Mouse (Mus musculus) ES-Bruce4 (cell line): ENCODE data around the gene Arhgef1. TPM values are rescaled to one million over a fixed set of nuclear protein-coding genes. Genes with fewer than 3 reads are reported as not detected.

ENCODE experiments used
- H3K27ac ChIP-seq: 2 replicates; pipeline ENCODE4 v1.5.1; 2012; ENCODE audit warnings: low read length, inconsistent platforms; ENCODE audit not compliant: insufficient read depth
- H3K27me3 ChIP-seq: 2 replicates; pipeline ENCODE4 v1.6.1; 2012; ENCODE audit warnings: mild to moderate bottlenecking, low read length, inconsistent platforms; ENCODE audit not compliant: control insufficient read depth, poor library complexity, insufficient read depth, severe bottlenecking
- H3K36me3 ChIP-seq: 2 replicates; pipeline ENCODE4 v1.6.1; 2012; ENCODE audit warnings: inconsistent platforms, mild to moderate bottlenecking, low read length, moderate library complexity; ENCODE audit not compliant: control insufficient read depth, poor library complexity, insufficient read depth, severe bottlenecking
- H3K4me1 ChIP-seq: one replicate; pipeline ENCODE4 v1.8.1; 2011; ENCODE audit warnings: low read length; ENCODE audit not compliant: control insufficient read depth, insufficient read depth
- H3K4me3 ChIP-seq: 2 replicates; pipeline ENCODE4 v1.5.1; 2011; ENCODE audit warnings: low read depth, mild to moderate bottlenecking, low read length
- H3K9ac ChIP-seq: 2 replicates; pipeline ENCODE4 v1.6.1; 2012; ENCODE audit warnings: low read depth, mild to moderate bottlenecking, inconsistent platforms; ENCODE audit not compliant: poor library complexity, severe bottlenecking
- H3K9me3 ChIP-seq: replicated peaks from 2 replicates; pipeline ENCODE4 v1.6.1; 2012; ENCODE audit warnings: mild to moderate bottlenecking, low read length, inconsistent platforms; ENCODE audit not compliant: control insufficient read depth, poor library complexity, insufficient read depth, severe bottlenecking
- CTCF ChIP-seq: IDR thresholded peaks from one replicate; pipeline ENCODE4 v1.8.1; 2011; ENCODE audit warnings: low read depth, low read length
- EP300 ChIP-seq: IDR thresholded peaks from 2 replicates; pipeline ENCODE4 v1.6.1; 2011; ENCODE audit warnings: low read depth, low read length; ENCODE audit not compliant: insufficient read depth
- POLR2A ChIP-seq: IDR thresholded peaks from one replicate; pipeline ENCODE4 v1.8.1; 2011; ENCODE audit warnings: low read length; ENCODE audit not compliant: insufficient read depth
- polyA plus RNA-seq: library from polyadenylated mRNA; stranded (reverse); fragments of >200 nt; gene quantifications from 2 replicates; pipeline ENCODE4 v1.2.4, GENCODE M21; 2011; ENCODE audit warnings: low read depth; ENCODE audit not compliant: missing spikeins, insufficient read depth, insufficient read length

The Arhgef1 gene
- polyA plus RNA-seq, 1 experiment: 90.5 TPM

DNA sequence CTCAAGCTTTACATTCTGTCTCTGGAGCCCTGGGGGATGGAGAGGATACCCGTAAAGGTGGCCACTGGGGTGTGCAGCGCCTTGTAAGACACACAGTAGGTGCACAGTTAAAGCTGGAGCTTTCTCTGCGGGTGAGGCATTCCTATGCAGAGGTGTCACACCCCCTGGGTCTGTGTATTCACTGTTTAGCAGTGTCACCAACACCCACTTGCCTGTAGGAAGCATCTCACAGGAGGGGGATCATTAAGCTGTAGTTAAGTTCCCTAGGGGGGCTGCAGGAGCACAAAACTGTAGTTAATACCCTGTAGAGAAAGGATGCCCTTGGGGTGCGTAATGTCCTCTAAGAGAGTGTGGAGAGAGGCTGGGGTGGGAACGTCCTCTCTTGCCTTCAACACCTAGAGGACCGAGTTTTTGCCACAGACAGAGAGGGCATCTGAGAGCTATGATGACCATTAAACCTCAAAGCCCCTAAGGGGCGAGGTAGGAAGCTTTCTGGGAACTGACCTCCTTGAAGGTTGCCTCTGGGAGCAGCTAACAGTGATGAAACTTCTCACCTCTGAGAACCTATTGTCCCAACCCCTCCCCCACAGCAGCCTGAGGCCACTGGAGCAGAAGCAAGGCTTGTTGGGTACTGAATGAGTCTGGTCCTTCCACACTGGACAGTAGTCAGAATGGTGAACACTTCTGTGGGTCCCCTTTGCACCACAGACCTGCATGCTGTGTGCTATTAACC is 44.8 kb downstream of the Arhgef1 start:
- no peak overlapping the region for H3K27ac ChIP-seq
- H3K9ac ChIP-seq: no peak overlapping the region
- H3K36me3 ChIP-seq: no peaks in the 10 kb centered on the region
- H3K9me3 ChIP-seq: no peaks in the 10 kb centered on the region
- no peak overlapping the region for H3K4me3 ChIP-seq
- peaks cover 11% of the 10 kb centered on the region for H3K4me1 ChIP-seq
- H3K27me3 ChIP-seq: peaks cover 14% of the 10 kb centered on the region
- TF ChIP-seq POLR2A (no peak), EP300 (peak; percentile 71), CTCF (no peak)

- TF ChIP-seq CTCF: no peak
- no peak for TF ChIP-seq EP300
- no peak for TF ChIP-seq POLR2A
- Histone ChIP-seq H3K27me3 (peaks cover 8% of the 10 kb centered on the region), H3K9ac (no peak overlapping the region), H3K4me3 (no peak overlapping the region), H3K27ac (no peak overlapping the region), H3K4me1 (peaks cover 11% of the 10 kb centered on the region), H3K36me3 (no peaks in the 10 kb centered on the region), H3K9me3 (no peaks in the 10 kb centered on the region)
These were observed 46.1 kb downstream of the Arhgef1 start for GRCm38 (mm10) chr7:24948774-24949173.

GRCm38 (mm10) chr7:24949958-24950623 is 47.4 kb downstream of the Arhgef1 start:
- H3K4me3 ChIP-seq: no peak overlapping the region
- peak; percentile 98 for TF ChIP-seq CTCF
- 0 out of 2 replicates have a peak, but pooled peaks have one; percentile 61 for TF ChIP-seq EP300
- TF ChIP-seq POLR2A: no peak
- no peaks in the 10 kb centered on the region for H3K9me3 ChIP-seq
- H3K36me3 ChIP-seq: no peaks in the 10 kb centered on the region
- peaks cover 9% of the 10 kb centered on the region for H3K4me1 ChIP-seq
- H3K9ac ChIP-seq: no peak overlapping the region
- no peak overlapping the region for H3K27ac ChIP-seq
- peaks cover 4% of the 10 kb centered on the region; the same call in 1 of the 2 replicates for H3K27me3 ChIP-seq

- TF ChIP-seq POLR2A (no peak), EP300 (no peak), CTCF (no peak)
- H3K9ac ChIP-seq: peak overlapping the region; percentile 75
- no peaks in the 10 kb centered on the region for H3K36me3 ChIP-seq
- H3K27ac ChIP-seq: no peak overlapping the region
- no peaks in the 10 kb centered on the region; the same call in 1 of the 2 replicates for H3K9me3 ChIP-seq
- H3K4me3 ChIP-seq: peak overlapping the region; percentile 64
- H3K27me3 ChIP-seq: peaks cover 7% of the 10 kb centered on the region; the same call in 1 of the 2 replicates
- H3K4me1 ChIP-seq: no peaks in the 10 kb centered on the region
These were observed 51.3 kb downstream of the Arhgef1 start for GRCm38 (mm10) chr7:24953966-24954365.

DNA sequence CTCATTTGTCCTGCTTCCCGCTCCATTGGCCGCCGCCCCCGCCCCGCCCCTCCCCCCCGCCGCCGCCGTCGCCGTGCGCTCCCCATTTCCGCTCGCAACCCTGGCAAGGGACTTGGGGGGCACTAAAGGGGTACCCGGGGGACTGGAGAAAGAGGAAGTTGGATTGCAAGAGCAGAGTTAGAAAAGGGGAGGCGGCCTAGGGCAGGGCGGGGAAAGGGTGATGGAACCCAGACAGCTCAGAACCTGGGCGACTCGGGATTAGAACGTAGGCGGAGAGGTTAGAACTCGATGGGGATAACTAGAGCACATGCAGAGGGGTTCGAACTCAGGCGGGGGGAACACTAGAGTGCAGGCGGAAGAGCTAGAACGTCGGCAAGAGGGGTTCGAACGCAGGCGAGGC is 51.7 kb downstream of the Arhgef1 start:
- H3K27ac ChIP-seq: no peak overlapping the region

More for the DNA sequence above, 51.7 kb downstream of the Arhgef1 start:
- H3K9ac ChIP-seq: peak overlapping the region; percentile 75
- H3K4me3 ChIP-seq: peak overlapping the region; percentile 64
- peaks cover 7% of the 10 kb centered on the region; the same call in 1 of the 2 replicates for H3K27me3 ChIP-seq
- no peak for TF ChIP-seq EP300
- TF ChIP-seq CTCF: no peak
- TF ChIP-seq POLR2A: no peak
- no peaks in the 10 kb centered on the region for H3K4me1 ChIP-seq
- no peaks in the 10 kb centered on the region for H3K36me3 ChIP-seq
- H3K9me3 ChIP-seq: no peaks in the 10 kb centered on the region; the same call in 1 of the 2 replicates
